Mouse (Mus musculus) adrenal gland, postnatal 10 days (tissue): ENCODE data around the gene Gtdc1. TPM values are rescaled to one million over a fixed set of nuclear protein-coding genes. Genes with fewer than 3 reads are reported as not detected.

ENCODE experiments used
- DNase-seq: peaks from one replicate; pipeline ENCODE4 v3.0.0; 2021; ENCODE audit warnings: mixed read lengths
- long read RNA-seq, 2 experiments: library from polyadenylated mRNA; stranded (forward); transcript quantifications; one replicate each; pipeline ENCODE4 v2.0.0; 2021
- total RNA-seq, 2 experiments: library from RNA; stranded (reverse); gene quantifications; 2 replicates each; pipeline ENCODE4 v1.2.3; 2021

Gene Gtdc1
- total RNA-seq, result 10 to 100 TPM; 12.8 to 20.2 TPM
- long read RNA-seq, experiment 1, partial matches to known transcripts, result 3 of 10 reads
- long read RNA-seq, experiment 1, other reads (novel, unspliced or antisense), result 7 of 10 reads
- long read RNA-seq, experiment 2, partial matches to known transcripts, result 0 of 3 reads
- long read RNA-seq, experiment 2, other reads (novel, unspliced or antisense), result 3 of 3 reads

DNA sequence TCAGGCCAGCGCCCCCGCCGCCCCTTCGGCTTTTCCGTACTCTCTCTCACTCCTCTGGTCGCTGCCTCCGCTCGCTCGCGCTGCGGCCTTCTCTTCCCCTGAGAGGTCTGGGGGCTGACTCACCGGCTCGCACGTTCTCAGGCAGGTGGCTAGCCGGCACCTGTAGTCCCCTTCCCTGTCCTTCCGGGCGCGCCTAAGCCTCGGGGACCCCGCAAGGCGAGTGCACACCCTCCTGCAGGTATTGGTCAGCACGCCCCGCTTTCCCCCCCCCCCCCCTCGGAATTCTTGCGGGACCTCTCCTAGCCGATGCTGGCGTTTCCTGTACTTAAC is at the start of gene Gtdc1:
Gene Gtdc1 (minus strand): TSS at position 176 of the 330 bp plus-strand sequence.
- DNase-seq, result no peak

- peak; percentile 27 for DNase-seq
Observed at GRCm38 (mm10) chr2:44977051-44977450, 49.6 kb upstream of the Gtdc1 start.

- no peak for DNase-seq
Observed at GRCm38 (mm10) chr2:44976484-44976883, 49.0 kb upstream of the Gtdc1 start.

DNA sequence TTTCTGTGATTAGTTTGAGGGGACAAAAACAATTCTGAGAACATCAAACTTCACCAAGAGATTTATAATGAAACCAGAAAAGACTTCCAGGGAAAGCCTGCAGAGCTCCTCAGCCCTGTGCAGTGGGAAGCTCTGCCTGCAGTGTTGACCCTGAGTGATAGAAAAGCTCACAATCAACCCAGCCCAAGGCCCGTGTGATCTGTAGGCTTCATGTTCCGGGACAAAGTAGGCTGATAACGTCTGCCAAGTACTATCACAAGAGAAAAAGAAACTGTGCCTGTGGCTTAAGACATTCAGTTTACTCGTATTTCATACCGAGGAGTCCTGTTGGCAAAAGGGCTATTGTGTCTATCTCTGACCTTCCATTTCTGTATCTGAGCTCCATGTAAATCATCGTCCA is 46.4 kb upstream of the Gtdc1 start:
- DNase-seq, result no peak

DNA sequence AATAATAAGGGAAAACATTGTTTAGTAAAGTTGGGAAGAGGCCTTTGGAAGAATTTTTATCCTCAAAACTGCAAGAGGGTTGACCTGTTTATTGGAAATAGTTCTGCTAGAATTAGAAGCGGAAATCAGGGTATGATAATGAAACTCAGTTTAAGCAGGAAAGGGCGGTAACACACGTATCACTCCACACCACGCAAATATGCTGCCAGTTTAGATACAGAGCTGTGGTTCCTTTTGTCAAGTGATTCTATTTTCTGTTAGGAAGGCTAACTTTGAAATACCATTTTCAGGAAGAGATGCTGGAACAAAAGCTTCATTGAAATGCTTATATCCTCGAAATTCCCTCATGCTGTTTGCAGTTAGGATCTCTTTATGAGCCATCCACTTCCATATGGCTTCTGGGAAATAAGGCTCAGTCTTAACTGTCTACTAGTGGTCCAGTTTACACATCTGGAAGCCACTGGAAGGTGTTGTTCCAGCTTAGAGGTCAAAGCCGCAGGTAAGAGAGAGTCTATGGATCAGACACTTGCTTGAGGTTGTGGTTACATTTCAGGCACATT is 42.7 kb upstream of the Gtdc1 start:
- no peak for DNase-seq

DNA sequence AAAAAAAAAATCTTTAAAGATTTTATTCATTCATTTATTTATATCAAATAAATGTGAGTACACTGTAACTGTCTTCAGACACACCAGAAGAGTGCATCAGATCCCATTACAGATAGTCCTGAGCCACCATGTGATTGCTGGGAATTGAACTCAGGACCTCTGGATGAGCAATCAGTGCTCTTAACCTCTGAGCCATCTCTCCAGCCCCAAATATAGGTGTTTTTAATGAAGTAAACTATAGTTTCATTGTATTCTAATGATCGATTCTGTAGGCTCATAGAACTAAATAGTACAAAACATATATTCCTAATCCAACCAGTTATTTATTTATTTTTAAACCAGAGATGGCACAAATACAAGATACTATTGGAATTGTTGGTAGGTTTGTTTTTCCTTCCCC is 42.2 kb upstream of the Gtdc1 start:
- no peak for DNase-seq

DNA sequence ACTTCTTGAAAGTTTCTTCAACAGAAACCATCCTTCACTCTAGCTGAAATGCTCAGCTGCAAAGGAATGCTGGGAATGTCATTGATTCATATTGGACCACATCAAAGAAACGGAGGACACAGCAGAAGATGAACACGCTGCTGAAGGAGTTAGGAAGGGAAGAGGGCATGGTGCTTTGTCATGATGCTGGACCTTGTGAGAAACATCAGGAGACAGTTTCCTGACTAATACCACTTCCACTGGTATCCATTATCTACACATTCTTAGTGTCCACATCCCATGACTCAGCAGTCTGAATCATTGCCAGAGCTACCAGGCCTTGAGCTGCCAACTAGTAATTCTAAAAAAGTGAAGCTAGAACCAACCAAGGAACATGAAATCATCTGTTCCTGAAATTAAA is 41.8 kb upstream of the Gtdc1 start:
- DNase-seq, result peak; percentile 83

DNA sequence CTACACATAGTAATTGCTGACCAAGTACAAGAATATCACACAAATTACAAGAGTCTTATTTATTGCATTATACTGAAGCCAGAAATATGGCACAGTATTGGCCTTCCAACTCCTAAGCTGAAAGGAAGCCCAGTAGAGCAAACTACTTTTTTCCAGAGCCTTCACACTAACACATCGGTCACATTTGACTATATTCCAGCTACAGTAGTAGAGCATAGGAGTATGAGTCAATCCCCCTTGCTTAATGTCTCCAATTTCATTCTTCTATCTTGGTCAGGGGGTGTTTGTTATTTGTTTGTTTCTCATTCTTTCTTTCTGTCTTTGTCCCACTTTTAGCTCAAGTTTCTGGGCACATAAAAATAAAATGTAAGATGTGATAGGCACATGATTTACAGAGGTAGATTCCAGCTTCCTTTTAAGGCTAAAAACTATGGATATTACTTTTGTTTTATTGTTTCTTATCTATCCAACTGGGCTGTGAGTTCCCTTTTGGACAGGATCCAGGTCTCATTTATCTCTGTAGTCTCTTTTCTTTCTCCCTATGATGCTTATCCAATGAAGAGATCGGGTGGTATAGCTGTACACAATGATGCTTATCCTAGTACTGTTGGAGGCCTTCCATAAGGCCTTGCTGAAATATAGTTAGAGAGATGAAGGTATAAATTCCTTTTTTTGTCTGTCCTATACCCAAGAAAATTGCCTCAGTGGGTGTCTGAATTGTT is 38.5 kb upstream of the Gtdc1 start:
- DNase-seq, result no peak

- DNase-seq, result no peak
Observed at GRCm38 (mm10) chr2:44962620-44963019, 35.2 kb upstream of the Gtdc1 start.

GRCm38 (mm10) chr2:44961192-44961591 is 33.7 kb upstream of the Gtdc1 start:
- DNase-seq, result no peak

DNA sequence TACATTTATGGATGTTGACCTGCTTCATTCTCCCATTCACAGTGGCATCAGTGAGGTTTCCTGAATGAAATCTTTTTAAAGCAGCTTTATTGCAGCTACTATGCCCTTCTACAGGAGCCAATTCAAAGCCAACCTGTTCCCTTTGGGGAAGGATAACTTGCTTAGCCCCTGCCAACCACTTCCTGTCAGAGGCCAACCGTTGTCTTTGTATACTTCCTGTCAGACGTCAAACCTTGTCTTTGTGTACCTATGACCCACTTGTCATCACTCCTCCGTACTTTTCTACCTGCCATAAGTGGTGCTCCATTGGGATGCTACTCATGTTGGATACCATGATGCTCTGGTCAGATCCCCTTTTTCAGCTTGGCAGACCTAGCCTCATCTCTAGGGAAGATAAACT is 33.1 kb upstream of the Gtdc1 start:
- DNase-seq, result no peak

GRCm38 (mm10) chr2:44957329-44957797 is 29.9 kb upstream of the Gtdc1 start:
- no peak for DNase-seq

DNA sequence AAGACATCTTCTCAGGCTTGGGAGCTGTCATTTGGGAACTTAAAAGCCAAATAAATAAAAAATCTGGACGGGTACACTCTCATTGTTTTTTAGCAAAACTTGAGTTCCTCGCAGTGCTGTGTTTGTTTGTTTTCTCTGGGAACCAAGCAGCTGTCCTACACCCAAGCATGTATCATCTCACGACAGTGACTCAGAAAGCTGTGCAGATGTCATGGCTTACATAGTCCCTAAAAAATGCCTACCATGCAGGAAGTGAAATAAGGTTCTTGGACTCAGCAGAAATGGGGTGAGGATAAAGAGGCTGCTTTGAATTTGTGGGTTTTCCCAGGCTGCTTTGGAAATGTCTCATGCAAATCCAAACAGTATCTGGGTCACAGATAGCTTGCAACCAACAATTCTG is 28.8 kb upstream of the Gtdc1 start:
- no peak for DNase-seq

- DNase-seq, result no peak
Observed at GRCm38 (mm10) chr2:44955506-44955905, 28.0 kb upstream of the Gtdc1 start.

- DNase-seq, result no peak
Observed at GRCm38 (mm10) chr2:44954180-44954579, 26.7 kb upstream of the Gtdc1 start.

- peak; percentile 56 for DNase-seq
Observed at GRCm38 (mm10) chr2:44952830-44953422, 25.5 kb upstream of the Gtdc1 start.

- no peak for DNase-seq
Observed at GRCm38 (mm10) chr2:44951651-44952213, 24.3 kb upstream of the Gtdc1 start.

DNA sequence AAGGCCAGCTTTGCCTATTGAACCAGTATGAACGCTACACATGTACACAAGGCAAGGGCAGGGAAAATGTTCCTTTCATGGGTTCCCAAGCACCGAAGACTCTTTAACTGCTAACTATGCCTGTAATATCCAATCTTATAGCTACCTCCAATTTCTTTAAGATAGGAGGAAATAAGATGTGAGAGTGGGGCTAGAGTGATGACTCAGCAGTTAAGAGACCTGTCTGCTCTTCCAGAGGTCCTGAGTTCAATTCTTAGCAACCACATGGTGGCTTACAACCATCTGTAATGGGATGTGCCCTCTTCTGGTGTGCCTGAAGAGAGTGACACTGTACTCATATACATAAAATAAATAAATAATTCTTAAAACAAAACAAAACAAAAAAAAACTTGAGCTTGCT is 17.2 kb upstream of the Gtdc1 start:
- no peak for DNase-seq

- no peak for DNase-seq
Observed at GRCm38 (mm10) chr2:44930951-44931350, 3.5 kb upstream of the Gtdc1 start.

DNA sequence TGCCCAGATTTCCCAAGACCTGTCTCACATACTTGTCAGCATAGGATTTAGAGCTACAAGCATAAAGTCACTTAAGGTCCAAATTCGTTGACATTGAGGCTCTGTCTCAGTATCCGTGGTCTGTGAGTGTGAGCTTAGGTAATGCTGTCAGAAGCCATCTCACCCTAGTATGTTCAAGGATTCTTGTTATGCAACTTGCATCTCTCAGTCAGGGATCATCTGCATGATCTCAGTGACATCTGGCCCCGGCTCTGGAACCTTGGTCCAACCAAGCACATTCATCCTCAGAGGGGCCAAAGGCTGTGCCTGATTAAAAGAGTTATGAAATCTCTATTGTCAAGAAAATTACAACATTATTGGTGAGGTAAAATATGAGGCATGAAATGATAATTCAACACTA is 1.2 kb upstream of the Gtdc1 start:
- peak; percentile 56 for DNase-seq

DNA sequence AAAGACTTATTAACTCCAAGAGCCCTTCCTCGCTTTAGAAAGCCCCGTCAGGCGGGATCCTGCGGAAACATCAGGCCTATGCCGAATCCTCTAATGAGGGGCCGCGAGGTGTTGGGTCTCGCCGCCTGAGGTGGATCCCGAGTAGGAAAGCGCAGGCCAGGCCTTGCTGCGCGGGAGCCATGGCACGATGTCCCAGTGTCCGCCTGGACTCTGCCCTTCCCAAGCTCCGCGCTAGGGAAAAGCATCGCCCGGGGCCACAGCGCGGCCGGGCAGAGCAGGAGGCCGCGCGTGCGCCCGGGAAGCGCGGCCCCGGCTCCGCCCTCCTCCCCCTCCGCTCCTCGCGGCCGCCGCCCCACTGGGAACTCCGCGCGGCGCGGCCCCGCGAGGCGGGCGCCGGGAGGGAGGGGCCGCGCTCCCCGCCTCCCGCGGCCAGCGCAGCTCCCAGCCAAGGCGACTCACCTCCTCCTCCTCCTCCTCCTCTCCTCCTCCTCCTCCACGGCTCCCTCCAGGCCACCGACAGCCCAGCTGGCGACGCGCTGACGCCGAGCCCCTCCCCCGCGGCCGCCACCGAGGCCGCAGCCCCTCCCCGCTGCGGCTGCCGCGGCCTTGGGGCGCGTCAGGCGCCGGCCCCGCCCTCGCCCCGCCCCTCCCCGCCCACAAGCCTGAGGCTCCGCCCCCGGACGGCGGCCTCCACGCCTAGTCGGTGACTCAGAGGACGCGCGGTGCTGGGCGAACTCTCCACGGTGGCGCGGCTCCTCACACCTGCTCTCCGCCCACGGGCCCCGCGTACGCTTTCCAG is 575 bp downstream of the Gtdc1 start:
- peak; percentile 94 for DNase-seq

GRCm38 (mm10) chr2:44926167-44926682 is 1.2 kb downstream of the Gtdc1 start:
- DNase-seq, result no peak
